Mouse (Mus musculus): ENCODE measurements around the gene Ankrd65.

DNA sequence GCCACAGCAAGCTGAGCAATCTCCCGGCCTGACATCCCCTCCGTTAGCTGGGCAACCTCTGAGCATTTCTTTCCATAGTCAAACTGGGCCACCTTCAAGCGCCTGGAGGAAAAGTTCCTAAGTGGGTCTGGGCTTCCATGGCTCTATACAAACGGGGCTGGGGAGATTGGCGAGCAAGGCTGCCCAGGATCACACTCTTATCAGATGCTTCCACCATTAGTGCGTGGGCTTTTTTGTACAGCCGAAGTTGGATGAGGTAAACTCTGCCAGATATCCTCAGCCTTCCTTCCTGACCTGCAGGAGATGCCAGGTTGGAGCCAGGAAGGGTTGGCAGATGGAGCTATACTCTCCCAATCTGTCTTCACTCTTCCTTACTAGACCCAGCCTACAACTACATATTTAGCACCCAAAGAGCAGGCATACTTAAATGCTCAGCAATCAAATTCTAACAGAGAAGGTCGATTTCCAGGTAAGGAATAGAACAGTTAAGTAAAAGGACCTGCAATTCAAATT is 44.1 kb upstream of the Ankrd65 start:
- no peak for TF ChIP-seq CTCF (IDR thresholded peaks at IDR 0.05)
- TF ChIP-seq EP300 (IDR thresholded peaks at IDR 0.05; ENCODE audit: insufficient read depth, low read depth, low read length): no peak

Data from heart, adult 2 months (tissue).